Mouse (Mus musculus) brain, adult 2 months (tissue): ENCODE data around the gene Cyp4a32.
"Not testable (repeated sequence)": the region's sequence is repeated elsewhere in the genome, so short reads cannot be mapped to it uniquely, and the experiment has no call there.

Experiments
- DNase-seq: peaks from one replicate; pipeline ENCODE4 v3.0.0; 2011; ENCODE audit warnings: low read depth, low spot score

The Cyp4a32 gene

DNA sequence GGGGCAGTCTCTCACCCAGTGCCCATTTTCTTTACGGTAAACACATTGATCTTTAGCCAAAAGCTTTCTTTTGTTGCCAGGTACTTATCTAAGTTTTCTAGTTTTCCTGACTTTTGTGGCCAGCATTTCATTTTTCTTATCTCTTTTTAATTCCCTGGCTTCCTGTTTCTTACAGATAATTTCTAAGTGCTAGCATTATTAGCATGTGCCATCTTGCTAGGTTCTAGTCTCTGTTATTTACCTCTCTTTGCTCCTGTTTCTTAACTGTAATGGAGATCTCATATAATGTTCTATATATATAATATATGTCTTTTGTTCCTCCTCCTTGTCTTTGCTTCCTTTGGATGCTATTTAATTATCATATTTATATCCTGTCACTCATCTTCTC is 55.8 kb downstream of the Cyp4a32 start:
- not testable (repeated sequence) for DNase-seq

DNA sequence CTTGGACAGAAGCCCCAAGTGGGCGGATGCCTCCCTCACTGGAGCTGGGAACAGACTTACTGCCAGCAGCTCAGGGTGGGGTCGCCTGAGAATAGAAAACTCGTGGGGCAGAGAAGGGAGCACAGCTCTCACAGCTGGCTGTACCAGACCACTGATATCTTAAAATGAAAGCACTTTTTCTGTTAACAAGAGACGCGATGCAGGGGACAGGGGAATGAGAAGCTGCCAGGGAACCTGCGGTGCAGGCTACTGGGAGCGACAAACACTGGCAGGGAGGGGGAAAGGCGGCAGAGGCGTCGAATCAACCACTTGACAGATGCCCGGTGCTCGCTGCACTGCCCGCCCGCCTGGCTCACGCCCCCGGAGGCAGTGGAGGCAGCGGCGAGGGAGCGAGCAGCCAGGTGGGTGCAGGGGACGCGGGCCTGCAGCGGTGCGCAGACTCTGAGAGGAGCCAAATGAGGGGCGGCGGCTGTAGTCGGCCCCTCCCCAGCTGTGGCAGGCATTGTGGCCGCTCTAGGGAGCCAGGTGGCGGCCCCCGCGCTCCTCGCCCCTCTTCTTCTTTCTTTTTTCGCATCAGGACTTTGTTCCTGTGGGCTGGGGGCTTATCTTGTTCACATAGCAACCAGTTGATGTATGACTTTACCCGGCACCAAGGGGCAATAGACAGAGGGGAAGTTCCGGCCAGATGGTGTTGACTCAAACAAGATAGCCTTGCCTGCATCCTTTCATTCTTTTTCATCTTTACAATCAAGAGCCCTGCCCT is 56.5 kb downstream of the Cyp4a32 start:
- DNase-seq = peak; percentile 49

DNA sequence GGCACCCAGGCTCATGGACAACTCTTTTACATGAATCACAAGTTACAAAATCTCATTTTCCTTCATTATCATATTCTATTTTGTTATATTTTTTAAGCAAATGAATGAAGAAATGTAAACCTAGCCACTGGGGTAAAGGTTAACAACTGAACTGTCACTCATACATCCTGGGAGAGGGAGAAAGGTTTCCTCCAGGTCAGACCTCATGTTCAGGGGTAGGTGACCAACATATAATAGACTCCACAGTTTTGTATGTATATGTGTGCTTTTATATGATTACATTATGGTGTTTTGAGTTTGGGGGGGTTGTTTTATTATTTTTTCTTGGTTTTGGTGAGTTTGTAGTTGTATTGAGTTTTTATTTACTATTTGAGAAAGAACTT is 57.1 kb downstream of the Cyp4a32 start:
- DNase-seq = no peak

DNA sequence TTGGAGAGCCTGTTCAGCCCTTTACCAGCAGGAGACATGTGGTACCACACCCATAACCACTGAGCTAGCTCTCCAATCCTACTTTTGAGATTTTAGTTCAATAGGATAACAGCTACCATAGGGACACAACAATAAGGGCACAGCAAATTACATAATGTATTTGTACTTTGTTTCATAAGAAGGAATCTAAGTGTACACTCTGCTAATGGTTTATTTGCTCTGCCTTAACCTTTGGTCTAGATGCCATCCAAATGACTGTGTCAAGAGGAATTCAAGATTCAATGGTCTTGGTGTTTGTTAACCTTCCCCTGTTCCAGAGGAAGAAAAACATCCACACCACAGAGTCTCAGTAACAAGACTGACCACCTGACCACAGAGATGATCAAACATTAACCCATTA is 58.4 kb downstream of the Cyp4a32 start:
- no peak for DNase-seq
